Mouse (Mus musculus) MEL (cell line): ENCODE measurements around the gene Fbxl8.
A peak's percentile ranks its signal among the peaks of the same experiment; 100 is the strongest.

Experiments used
- BHLHE40 ChIP-seq: IDR thresholded peaks from 2 replicates; pipeline ENCODE4 v1.6.1; 2012; ENCODE audit warnings: low read depth, mild to moderate bottlenecking, inconsistent platforms, low read length, improper control_type of control experiment, borderline replicate concordance
- CHD1 ChIP-seq: IDR thresholded peaks from 2 replicates; pipeline ENCODE4 v1.6.1; 2012; ENCODE audit warnings: low read depth, mild to moderate bottlenecking, inconsistent platforms, low read length, improper control_type of control experiment
- CHD2 ChIP-seq: IDR thresholded peaks from 2 replicates; pipeline ENCODE4 v1.6.1; 2011; ENCODE audit warnings: low read length, improper control_type of control experiment
- CTCF ChIP-seq, 3 experiments: IDR thresholded peaks in 2 of 3; conservative IDR thresholded peaks in 1 of 3; 2 replicates each; pipeline ENCODE4 v1.5.1; 2011 to 2012; ENCODE audit warnings: low read length in 3 of 3, low read depth in 2 of 3, mild to moderate bottlenecking in 2 of 3, improper control_type of control experiment in 1 of 3, inconsistent platforms in 1 of 3, mixed read lengths in 1 of 3, moderate library complexity in 1 of 3; ENCODE audit not compliant: control insufficient read depth in 1 of 3, insufficient read depth in 1 of 3, poor library complexity in 1 of 3, severe bottlenecking in 1 of 3
- GATA1 ChIP-seq: IDR thresholded peaks from 2 replicates; pipeline ENCODE4 v1.6.1; 2011; ENCODE audit warnings: low read depth, low read length, improper control_type of control experiment
- JUND ChIP-seq: IDR thresholded peaks from 2 replicates; pipeline ENCODE4 v1.6.1; 2011; ENCODE audit warnings: low read depth, mild to moderate bottlenecking, improper control_type of control experiment, low read length
- MAX ChIP-seq: IDR thresholded peaks from 2 replicates; pipeline ENCODE4 v1.6.1; 2011; ENCODE audit warnings: low read length, improper control_type of control experiment
- MXI1 ChIP-seq: IDR thresholded peaks from 2 replicates; pipeline ENCODE4 v1.6.1; 2011; ENCODE audit warnings: mild to moderate bottlenecking, low read depth, low read length, improper control_type of control experiment
- NRF1 ChIP-seq: IDR thresholded peaks from 2 replicates; pipeline ENCODE4 v1.6.1; 2014; ENCODE audit warnings: low read depth, mild to moderate bottlenecking, inconsistent platforms, low read length, improper control_type of control experiment, moderate library complexity; ENCODE audit not compliant: poor library complexity, insufficient read depth, severe bottlenecking
- POLR2A ChIP-seq, 2 experiments: IDR thresholded peaks; 2 replicates each; pipeline ENCODE4 v1.6.1; 2011 to 2012; ENCODE audit warnings: low read length in 2 of 2, mild to moderate bottlenecking in 2 of 2, control low read depth in 1 of 2, improper control_type of control experiment in 1 of 2, low read depth in 1 of 2, moderate library complexity in 1 of 2; ENCODE audit not compliant: control insufficient read depth in 1 of 2, insufficient read depth in 1 of 2, poor library complexity in 1 of 2
- SMC3 ChIP-seq: IDR thresholded peaks from 2 replicates; pipeline ENCODE4 v1.6.1; 2011; ENCODE audit warnings: low read depth, low read length, improper control_type of control experiment
- ZC3H11A ChIP-seq: IDR thresholded peaks from 2 replicates; pipeline ENCODE4 v1.6.1; 2012; ENCODE audit warnings: low read depth, mild to moderate bottlenecking, inconsistent platforms, low read length, improper control_type of control experiment
- ZMIZ1 ChIP-seq: IDR thresholded peaks from 2 replicates; pipeline ENCODE4 v1.6.1; 2012; ENCODE audit warnings: low read depth, mild to moderate bottlenecking, inconsistent platforms, low read length, improper control_type of control experiment, moderate library complexity

DNA sequence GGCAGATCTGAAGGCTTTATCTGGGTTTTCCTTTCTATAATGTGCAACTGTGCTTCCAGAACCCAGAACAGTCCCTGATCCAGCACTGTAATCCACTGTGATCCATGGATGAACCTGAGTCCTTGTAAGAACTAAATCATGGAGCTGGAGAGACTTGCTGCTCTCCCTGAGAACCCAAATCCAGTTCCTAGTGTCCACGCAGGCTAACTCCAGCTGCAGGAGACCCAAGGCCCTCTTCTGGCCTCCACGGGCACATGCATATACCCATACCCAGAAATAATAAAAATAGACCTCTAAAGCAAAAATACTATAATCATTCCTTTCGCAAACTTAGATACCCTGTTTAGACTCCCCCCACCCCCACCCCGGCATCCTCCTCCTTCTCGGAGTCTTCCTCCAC, 23.8 kb downstream of the Fbxl8 start:
- TF ChIP-seq CTCF (IDR thresholded peaks at IDR 0.05 in 2 of 3, conservative IDR thresholded peaks at IDR 0.05 in 1 of 3; ENCODE audit: control insufficient read depth in 1 of 3, insufficient read depth in 1 of 3, low read depth in 2 of 3, low read length in 3 of 3, poor library complexity in 1 of 3, severe bottlenecking in 1 of 3) (peak; percentile 9 to 20 (median 19); a peak in 2 of 6 replicates), SMC3 (peak; percentile 36), POLR2A (IDR thresholded peaks at IDR 0.05; ENCODE audit: control insufficient read depth in 1 of 2, insufficient read depth in 1 of 2, low read depth in 1 of 2, low read length in 2 of 2, poor library complexity in 1 of 2) (no peak), MAX (no peak), MXI1 (no peak), NRF1 (no peak), JUND (no peak), ZMIZ1 (no peak), GATA1 (no peak), CHD1 (no peak), CHD2 (no peak), BHLHE40 (no peak), ZC3H11A (no peak)
